Mouse (Mus musculus) cerebellum, adult 8-10 months (tissue): ENCODE measurements around the gene Tbxas1.

Experiments used
- DNase-seq: peaks from one replicate; pipeline ENCODE4 v3.0.0; 2022

Gene Tbxas1

GRCm38 (mm10) chr6:39057161-39057560, 182.0 kb downstream of the Tbxas1 start:
- no peak for DNase-seq

- no peak for DNase-seq
Observed at GRCm38 (mm10) chr6:39058389-39058788, 183.2 kb downstream of the Tbxas1 start.

GRCm38 (mm10) chr6:39058936-39059335, 183.7 kb downstream of the Tbxas1 start:
- no peak for DNase-seq

- no peak for DNase-seq
Observed at GRCm38 (mm10) chr6:39059547-39060497, 184.6 kb downstream of the Tbxas1 start.

- DNase-seq, result no peak
Observed at GRCm38 (mm10) chr6:39061180-39061579, 186.0 kb downstream of the Tbxas1 start.

- DNase-seq, result no peak
Observed at GRCm38 (mm10) chr6:39063541-39063940, 188.3 kb downstream of the Tbxas1 start.

- DNase-seq, result peak; percentile 75
Observed at GRCm38 (mm10) chr6:39066935-39067578, 191.9 kb downstream of the Tbxas1 start.

- DNase-seq, result no peak
Observed at GRCm38 (mm10) chr6:39072664-39073063, 197.5 kb downstream of the Tbxas1 start.

- no peak for DNase-seq
Observed at GRCm38 (mm10) chr6:39074186-39074585, 199.0 kb downstream of the Tbxas1 start.

GRCm38 (mm10) chr6:39076498-39076897, 201.3 kb downstream of the Tbxas1 start:
- DNase-seq, result no peak

GRCm38 (mm10) chr6:39104631-39105030, 229.4 kb downstream of the Tbxas1 start:
- no peak for DNase-seq

- no peak for DNase-seq
Observed at GRCm38 (mm10) chr6:39106812-39107211, 231.6 kb downstream of the Tbxas1 start.

- no peak for DNase-seq
Observed at GRCm38 (mm10) chr6:39112701-39113100, 237.5 kb downstream of the Tbxas1 start.

GRCm38 (mm10) chr6:39113141-39113540, 237.9 kb downstream of the Tbxas1 start:
- DNase-seq, result peak; percentile 54

- DNase-seq, result no peak
Observed at GRCm38 (mm10) chr6:39115438-39115837, 240.2 kb downstream of the Tbxas1 start.

GRCm38 (mm10) chr6:39117584-39118455, 242.6 kb downstream of the Tbxas1 start, which contains the start of gene Parp12:
Parp12 (minus strand) TSS chr6:39118349.
- DNase-seq, result peak; percentile 34

GRCm38 (mm10) chr6:39118456-39118881, 243.3 kb downstream of the Tbxas1 start:
- DNase-seq, result peak; percentile 23

GRCm38 (mm10) chr6:39120685-39121084, 245.5 kb downstream of the Tbxas1 start:
- DNase-seq, result no peak

GRCm38 (mm10) chr6:39124719-39125118, 249.5 kb downstream of the Tbxas1 start:
- DNase-seq, result no peak

GRCm38 (mm10) chr6:39131480-39131879, 256.3 kb downstream of the Tbxas1 start:
- DNase-seq, result no peak

GRCm38 (mm10) chr6:39132556-39132955, 257.4 kb downstream of the Tbxas1 start:
- DNase-seq, result no peak
